Comparison of ENCODE assay signal across 7 mouse cellular contexts in the genomic region with DNA sequence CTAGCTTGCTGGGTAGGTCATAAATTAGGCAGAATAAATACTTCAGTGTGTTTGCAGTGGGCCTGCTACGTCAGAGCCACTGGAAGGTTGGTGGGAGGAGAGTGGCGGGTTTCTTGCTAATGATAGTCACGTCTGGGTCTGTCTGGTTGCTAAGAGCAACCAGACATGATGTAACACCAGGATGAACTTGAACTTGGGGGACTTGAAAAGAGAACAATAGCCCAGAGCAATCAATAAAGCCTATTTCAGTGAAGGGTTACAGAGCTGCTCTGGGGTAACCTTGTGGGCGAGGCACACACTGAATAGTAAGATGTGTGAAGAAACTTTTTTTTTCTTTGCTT.
DNase-seq lines count a peak whose midpoint lies in the region; ATAC-seq lines count a peak whose summit lies in the region.

No protein-coding gene starts in this region.

- ATAC-seq in forebrain, embryonic 13.5 days, result peak; percentile 94
- ATAC-seq in limb, embryonic 11.5 days (ENCODE audit: insufficient number of reproducible peaks, low FRiP score, low TSS enrichment, low read depth), result peak; percentile 84
- peak; percentile 92 for ATAC-seq in neural tube, embryonic 13.5 days (ENCODE audit: low read depth)

- no peaks in the 10 kb centered on the region for H3K36me3 ChIP-seq in forebrain, embryonic 13.5 days (ENCODE audit: poor library complexity, severe bottlenecking)
- no peaks in the 10 kb centered on the region for H3K36me3 ChIP-seq in limb, embryonic 11.5 days (ENCODE audit: control insufficient read depth, insufficient read depth, low read length)
- no peaks in the 10 kb centered on the region for H3K36me3 ChIP-seq in neural tube, embryonic 13.5 days

- no peak overlapping the region for H3K4me3 ChIP-seq in forebrain, embryonic 13.5 days
- no peak overlapping the region for H3K4me3 ChIP-seq in limb, embryonic 11.5 days (ENCODE audit: low read depth, low read length)
- H3K4me3 ChIP-seq in neural tube, embryonic 13.5 days, result no peak overlapping the region

- peak overlapping the region; percentile 94 for H3K27ac ChIP-seq in forebrain, embryonic 13.5 days
- H3K27ac ChIP-seq in limb, embryonic 11.5 days (replicated peaks; ENCODE audit: low read depth, low read length), result peak overlapping the region; percentile 94
- H3K27ac ChIP-seq in neural tube, embryonic 13.5 days (replicated peaks), result peak overlapping the region; percentile 89

- peak overlapping the region; percentile 40 for H3K4me2 ChIP-seq in forebrain, embryonic 13.5 days
- no peak overlapping the region for H3K4me2 ChIP-seq in limb, embryonic 11.5 days (ENCODE audit: low read depth, severe bottlenecking)
- H3K4me2 ChIP-seq in neural tube, embryonic 13.5 days, result peak overlapping the region; percentile 39

- no peaks in the 10 kb centered on the region for H3K9me3 ChIP-seq in forebrain, embryonic 13.5 days (replicated peaks)
- no peaks in the 10 kb centered on the region for H3K9me3 ChIP-seq in limb, embryonic 11.5 days (ENCODE audit: control insufficient read depth, low read length)
- no peaks in the 10 kb centered on the region for H3K9me3 ChIP-seq in neural tube, embryonic 13.5 days

- peak; percentile 62 to 77 for DNase-seq in right cerebral cortex, postnatal 10 days (ENCODE audit: low spot score in 2 of 2)
- no peak for DNase-seq in right cerebral cortex, adult 18-20 months
- peak; percentile 82 for DNase-seq in limb, embryonic 11.5 days (ENCODE audit: low spot score)
- DNase-seq in thymus, postnatal 0 days (ENCODE audit: low spot score), result no peak
- no peak for DNase-seq in cerebellum, adult 11 months

- 0 out of 2 replicates have a peak overlapping the region, but pooled peaks have one; percentile 43 for H3K9ac ChIP-seq in forebrain, embryonic 13.5 days
- H3K9ac ChIP-seq in limb, embryonic 11.5 days (ENCODE audit: low read length), result no peak overlapping the region
- H3K9ac ChIP-seq in neural tube, embryonic 13.5 days, result no peak overlapping the region

- H3K4me1 ChIP-seq in forebrain, embryonic 13.5 days, result peaks cover 70% of the 10 kb centered on the region
- H3K4me1 ChIP-seq in limb, embryonic 11.5 days (ENCODE audit: control insufficient read depth, insufficient read depth, low read length), result peaks cover 43% of the 10 kb centered on the region
- H3K4me1 ChIP-seq in neural tube, embryonic 13.5 days (replicated peaks), result peaks cover 71% of the 10 kb centered on the region

- H3K27me3 ChIP-seq in forebrain, embryonic 13.5 days, result no peaks in the 10 kb centered on the region
- H3K27me3 ChIP-seq in limb, embryonic 11.5 days (ENCODE audit: control insufficient read depth, insufficient read depth, low read length), result no peaks in the 10 kb centered on the region
- H3K27me3 ChIP-seq in neural tube, embryonic 13.5 days, result no peaks in the 10 kb centered on the region

- 0% methylated on average over 4 of the region's 4 CpGs for WGBS in forebrain, embryonic 13.5 days
- 3% methylated on average over 4 of the region's 4 CpGs for WGBS in limb, embryonic 11.5 days
- WGBS in neural tube, embryonic 13.5 days, result 1% methylated on average over 4 of the region's 4 CpGs

Comparison
In these comparisons a context has a peak if more than half of its experiments do, and no peak if none do; other contexts are left out.
1. DNase-seq: peak in right cerebral cortex, postnatal 10 days (2 of 2) and limb, embryonic 11.5 days (single experiment); none in right cerebral cortex, adult 18-20 months (single experiment), thymus, postnatal 0 days (single experiment) and cerebellum, adult 11 months (single experiment).
2. Peak in every context shown above with its lines, with median percentiles within 50 percentile points of each other: ATAC-seq and H3K27ac ChIP-seq.